Mouse (Mus musculus): ENCODE measurements around the gene Tfcp2l1.

The Tfcp2l1 gene

GRCm38 (mm10) chr1:118699118-118699890 lies 71.6 kb downstream of the Tfcp2l1 start:
- peaks cover 9% of the 10 kb centered on the region; the same call in 1 of the 2 replicates for H3K27me3 ChIP-seq (ENCODE audit: insufficient read depth, low read length)
- no peak for TF ChIP-seq POU5F1 (IDR thresholded peaks at IDR 0.05; ENCODE audit: borderline replicate concordance, low read length)
- no peak for TF ChIP-seq NANOG (IDR thresholded peaks at IDR 0.05; ENCODE audit: borderline replicate concordance, low read length)
- no peak for TF ChIP-seq CTCF (conservative IDR thresholded peaks at IDR 0.05; ENCODE audit: low read length)
- H3K9me3 ChIP-seq (ENCODE audit: low read length): no peaks in the 10 kb centered on the region
- no peaks in the 10 kb centered on the region for H3K4me1 ChIP-seq (replicated peaks; ENCODE audit: low read depth, low read length)
- H3K36me3 ChIP-seq (ENCODE audit: insufficient read depth, low read length): no peaks in the 10 kb centered on the region
- H3K4me3 ChIP-seq (replicated peaks; ENCODE audit: low read length): no peak overlapping the region

GRCm38 (mm10) chr1:118699961-118700360 lies 72.2 kb downstream of the Tfcp2l1 start:
- TF ChIP-seq CTCF (conservative IDR thresholded peaks at IDR 0.05; ENCODE audit: low read length) (no peak), NANOG (IDR thresholded peaks at IDR 0.05; ENCODE audit: borderline replicate concordance, low read length) (no peak), POU5F1 (IDR thresholded peaks at IDR 0.05; ENCODE audit: borderline replicate concordance, low read length) (no peak)
- no peak overlapping the region for H3K4me3 ChIP-seq (replicated peaks; ENCODE audit: low read length)
- H3K36me3 ChIP-seq (ENCODE audit: insufficient read depth, low read length): no peaks in the 10 kb centered on the region
- H3K9me3 ChIP-seq (ENCODE audit: low read length): no peaks in the 10 kb centered on the region
- no peaks in the 10 kb centered on the region for H3K4me1 ChIP-seq (replicated peaks; ENCODE audit: low read depth, low read length)
- peaks cover 5% of the 10 kb centered on the region; the same call in 1 of the 2 replicates for H3K27me3 ChIP-seq (ENCODE audit: insufficient read depth, low read length)

GRCm38 (mm10) chr1:118711606-118712005 lies 83.9 kb downstream of the Tfcp2l1 start:
- H3K4me3 ChIP-seq (replicated peaks; ENCODE audit: low read length): no peak overlapping the region
- TF ChIP-seq CTCF (conservative IDR thresholded peaks at IDR 0.05; ENCODE audit: low read length) (no peak), NANOG (IDR thresholded peaks at IDR 0.05; ENCODE audit: borderline replicate concordance, low read length) (no peak), POU5F1 (IDR thresholded peaks at IDR 0.05; ENCODE audit: borderline replicate concordance, low read length) (no peak)
- peaks cover 4% of the 10 kb centered on the region for H3K27me3 ChIP-seq (ENCODE audit: insufficient read depth, low read length)

GRCm38 (mm10) chr1:118716225-118716624 lies 88.5 kb downstream of the Tfcp2l1 start:
- H3K4me3 ChIP-seq (replicated peaks; ENCODE audit: low read length): no peak overlapping the region
- peaks cover 10% of the 10 kb centered on the region for H3K27me3 ChIP-seq (ENCODE audit: insufficient read depth, low read length)
- no peaks in the 10 kb centered on the region for H3K4me1 ChIP-seq (replicated peaks; ENCODE audit: low read depth, low read length)
- no peaks in the 10 kb centered on the region for H3K36me3 ChIP-seq (ENCODE audit: insufficient read depth, low read length)
- no peaks in the 10 kb centered on the region for H3K9me3 ChIP-seq (ENCODE audit: low read length)
- no peak for TF ChIP-seq POU5F1 (IDR thresholded peaks at IDR 0.05; ENCODE audit: borderline replicate concordance, low read length)
- TF ChIP-seq CTCF (conservative IDR thresholded peaks at IDR 0.05; ENCODE audit: low read length): no peak
- no peak for TF ChIP-seq NANOG (IDR thresholded peaks at IDR 0.05; ENCODE audit: borderline replicate concordance, low read length)

More at GRCm38 (mm10) chr1:118711606-118712005, 83.9 kb downstream of the Tfcp2l1 start:
- no peaks in the 10 kb centered on the region for H3K4me1 ChIP-seq (replicated peaks; ENCODE audit: low read depth, low read length)
- no peaks in the 10 kb centered on the region for H3K9me3 ChIP-seq (ENCODE audit: low read length)
- H3K36me3 ChIP-seq (ENCODE audit: insufficient read depth, low read length): no peaks in the 10 kb centered on the region

- H3K4me3 ChIP-seq (replicated peaks; ENCODE audit: low read length): no peak overlapping the region
- H3K9me3 ChIP-seq (ENCODE audit: low read length): no peaks in the 10 kb centered on the region
- no peaks in the 10 kb centered on the region for H3K4me1 ChIP-seq (replicated peaks; ENCODE audit: low read depth, low read length)
- TF ChIP-seq NANOG (IDR thresholded peaks at IDR 0.05; ENCODE audit: borderline replicate concordance, low read length): no peak
- no peak for TF ChIP-seq CTCF (conservative IDR thresholded peaks at IDR 0.05; ENCODE audit: low read length)
- no peak for TF ChIP-seq POU5F1 (IDR thresholded peaks at IDR 0.05; ENCODE audit: borderline replicate concordance, low read length)
- peaks cover 7% of the 10 kb centered on the region for H3K27me3 ChIP-seq (ENCODE audit: insufficient read depth, low read length)
- H3K36me3 ChIP-seq (ENCODE audit: insufficient read depth, low read length): no peaks in the 10 kb centered on the region
These were observed 90.3 kb downstream of the Tfcp2l1 start for GRCm38 (mm10) chr1:118718055-118718454.

- Histone ChIP-seq H3K27me3 (ENCODE audit: insufficient read depth, low read length) (peaks cover 6% of the 10 kb centered on the region; the same call in 1 of the 2 replicates), H3K9me3 (ENCODE audit: low read length) (no peaks in the 10 kb centered on the region), H3K4me1 (replicated peaks; ENCODE audit: low read depth, low read length) (no peaks in the 10 kb centered on the region), H3K4me3 (replicated peaks; ENCODE audit: low read length) (no peak overlapping the region), H3K36me3 (ENCODE audit: insufficient read depth, low read length) (no peaks in the 10 kb centered on the region)
- TF ChIP-seq CTCF (conservative IDR thresholded peaks at IDR 0.05; ENCODE audit: low read length): no peak
- TF ChIP-seq POU5F1 (IDR thresholded peaks at IDR 0.05; ENCODE audit: borderline replicate concordance, low read length): no peak
These were observed 92.0 kb downstream of the Tfcp2l1 start for GRCm38 (mm10) chr1:118719699-118720098.

- Histone ChIP-seq H3K36me3 (ENCODE audit: insufficient read depth, low read length) (no peaks in the 10 kb centered on the region), H3K4me1 (replicated peaks; ENCODE audit: low read depth, low read length) (no peaks in the 10 kb centered on the region), H3K9me3 (ENCODE audit: low read length) (no peaks in the 10 kb centered on the region), H3K27me3 (ENCODE audit: insufficient read depth, low read length) (peaks cover 6% of the 10 kb centered on the region; the same call in 1 of the 2 replicates), H3K4me3 (replicated peaks; ENCODE audit: low read length) (no peak overlapping the region)
- no peak for TF ChIP-seq POU5F1 (IDR thresholded peaks at IDR 0.05; ENCODE audit: borderline replicate concordance, low read length)
- no peak for TF ChIP-seq CTCF (conservative IDR thresholded peaks at IDR 0.05; ENCODE audit: low read length)
- TF ChIP-seq NANOG (IDR thresholded peaks at IDR 0.05; ENCODE audit: borderline replicate concordance, low read length): no peak
These were observed 92.8 kb downstream of the Tfcp2l1 start for GRCm38 (mm10) chr1:118720474-118721095.

- H3K36me3 ChIP-seq (ENCODE audit: insufficient read depth, low read length): no peaks in the 10 kb centered on the region
- no peak overlapping the region for H3K4me3 ChIP-seq (replicated peaks; ENCODE audit: low read length)
- peaks cover 15% of the 10 kb centered on the region for H3K4me1 ChIP-seq (replicated peaks; ENCODE audit: low read depth, low read length)
- no peaks in the 10 kb centered on the region for H3K27me3 ChIP-seq (ENCODE audit: insufficient read depth, low read length)
- TF ChIP-seq CTCF (conservative IDR thresholded peaks at IDR 0.05; ENCODE audit: low read length) (no peak), POU5F1 (IDR thresholded peaks at IDR 0.05; ENCODE audit: borderline replicate concordance, low read length) (no peak), NANOG (IDR thresholded peaks at IDR 0.05; ENCODE audit: borderline replicate concordance, low read length) (no peak)
- no peaks in the 10 kb centered on the region for H3K9me3 ChIP-seq (ENCODE audit: low read length)
These were observed 99.3 kb downstream of the Tfcp2l1 start for GRCm38 (mm10) chr1:118727075-118727474.

All from E14TG2a.4 (cell line).